Mouse (Mus musculus) bone marrow, adult 2 months (tissue): Measurements from ENCODE around the gene Acox3.

Experiments used
- CTCF ChIP-seq: fragments of 200-500 bp; IDR thresholded peaks from 2 replicates; pipeline ENCODE4 v1.5.1; 2011; ENCODE audit warnings: low read length, control low read depth; ENCODE audit not compliant: control insufficient read depth, insufficient read depth
- POLR2A ChIP-seq: fragments of 200-500 bp; IDR thresholded peaks from 2 replicates; pipeline ENCODE4 v1.6.1; 2011; ENCODE audit warnings: low read depth, mild to moderate bottlenecking, control low read depth, low read length, borderline replicate concordance; ENCODE audit not compliant: control insufficient read depth

- TF ChIP-seq POLR2A (no peak), CTCF (no peak)
Measured at GRCm38 (mm10) chr5:35609381-35609780, 26.5 kb downstream of the Acox3 start.
